Mouse (Mus musculus): ENCODE measurements around the gene Mpi.

The Mpi gene

GRCm38 (mm10) chr9:57552139-57552887 is at the start of gene Mpi:
Mpi (minus strand) TSS chr9:57552763.
- DNase-seq: peak; percentile 54 to 71

DNA sequence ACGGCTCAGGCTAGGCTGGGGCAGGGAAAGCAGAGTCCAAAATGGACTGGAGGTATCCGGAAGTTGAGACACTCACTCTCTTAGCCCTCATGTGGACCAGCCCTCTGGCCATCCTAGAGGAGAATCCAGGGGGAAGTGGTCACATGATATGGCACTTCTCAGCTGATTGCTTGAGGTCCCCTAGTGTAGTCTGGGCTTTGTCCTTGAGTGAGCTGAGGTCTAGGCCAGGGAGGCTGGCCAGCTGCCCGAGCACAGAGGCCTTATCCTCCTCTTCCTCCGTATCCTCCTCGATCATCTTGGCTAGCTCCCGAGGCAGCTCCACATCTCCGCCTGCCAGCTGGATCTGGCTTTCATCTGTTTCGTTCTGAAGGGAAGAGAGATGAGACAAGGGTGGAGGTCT is 49.5 kb upstream of the Mpi start:
- DNase-seq: no peak

DNA sequence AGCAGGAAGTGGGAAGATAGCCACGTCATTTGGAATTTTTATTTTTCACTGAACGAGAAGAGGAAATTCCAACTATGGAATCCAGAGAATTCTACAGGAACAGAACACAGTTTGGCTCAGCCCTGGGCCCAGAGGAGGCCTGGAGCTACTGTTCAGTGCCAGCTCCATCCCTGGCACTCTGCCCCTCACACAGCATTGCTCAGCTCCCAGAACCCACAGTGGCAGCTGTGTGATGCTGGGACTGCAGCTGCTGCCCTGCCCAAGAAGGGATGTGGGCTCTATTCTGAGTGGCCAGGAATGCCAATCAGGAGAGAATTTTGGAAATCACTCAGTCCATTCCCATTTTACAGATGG is 48.8 kb upstream of the Mpi start:
- DNase-seq: no peak

DNA sequence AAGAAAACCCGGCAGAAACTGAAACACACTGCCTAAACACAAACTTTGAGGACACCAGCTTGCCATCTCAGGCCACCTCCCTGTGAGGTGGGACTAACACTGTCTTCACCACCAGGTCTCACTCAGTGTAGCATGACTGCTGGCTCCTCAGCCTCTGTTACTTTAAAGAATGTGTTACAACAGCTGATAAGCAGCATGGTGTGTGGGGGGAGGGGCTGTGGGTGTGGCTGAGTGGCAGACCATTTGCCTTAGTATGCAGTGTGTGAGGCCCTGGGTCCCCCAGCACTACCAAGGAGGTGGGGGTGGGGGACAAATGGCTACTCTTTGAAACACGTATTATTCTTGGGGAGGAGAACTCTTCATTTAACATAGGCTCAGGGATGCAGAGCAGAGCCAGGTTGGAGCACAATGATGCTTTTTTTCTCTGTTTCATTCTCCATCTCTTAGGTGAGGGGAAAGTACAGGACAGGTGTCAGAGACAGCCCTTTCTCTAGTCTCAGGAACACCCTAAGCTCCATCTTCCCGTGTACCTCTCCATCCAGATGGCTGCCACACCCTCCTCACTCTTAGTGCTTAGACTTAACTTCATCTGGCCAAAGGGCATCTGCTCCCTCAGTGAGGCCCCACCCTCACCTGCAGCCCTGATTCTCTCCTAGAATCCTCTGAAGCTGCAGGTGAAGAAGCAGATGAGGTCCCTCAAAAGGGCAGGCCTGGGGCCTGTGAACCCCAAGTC is 48.2 kb upstream of the Mpi start:
- peak in 1 of 2 experiments; percentile 34 for DNase-seq

DNA sequence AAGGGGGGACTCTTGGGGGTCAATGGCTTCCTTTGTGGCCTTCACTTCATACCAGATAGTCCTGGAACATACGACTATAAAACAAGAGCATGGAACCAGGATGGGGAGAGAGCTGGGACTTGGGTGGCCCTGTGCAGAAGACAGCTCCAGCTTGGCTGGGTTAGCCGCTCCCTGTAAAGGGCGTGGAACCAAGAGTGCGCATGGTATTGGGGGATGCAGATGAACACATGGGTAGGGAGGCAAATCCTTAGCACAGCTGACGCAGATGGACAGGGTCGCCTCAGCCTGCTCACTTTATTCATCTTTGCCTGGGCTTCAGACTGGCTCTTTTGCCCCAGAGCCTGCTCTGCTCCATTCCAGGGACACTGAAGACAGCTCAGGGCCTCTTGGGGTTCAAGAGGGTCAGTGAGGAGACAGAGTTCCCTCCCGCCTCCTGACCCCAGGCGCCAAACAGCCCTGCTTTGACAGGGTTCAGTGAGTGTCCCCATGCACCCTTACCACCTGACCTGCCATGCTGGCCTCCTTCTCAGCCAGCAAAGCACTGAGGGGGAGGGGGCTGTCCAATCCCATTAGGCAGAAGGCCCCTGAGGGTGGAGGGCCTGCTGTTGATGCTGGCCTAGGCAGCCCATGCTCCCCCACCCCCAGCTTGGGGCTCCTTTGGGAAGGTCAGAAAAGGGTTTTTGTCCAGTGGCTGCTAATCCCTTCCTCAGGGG is 46.4 kb upstream of the Mpi start:
- peak; percentile 48 to 75 for DNase-seq

DNA sequence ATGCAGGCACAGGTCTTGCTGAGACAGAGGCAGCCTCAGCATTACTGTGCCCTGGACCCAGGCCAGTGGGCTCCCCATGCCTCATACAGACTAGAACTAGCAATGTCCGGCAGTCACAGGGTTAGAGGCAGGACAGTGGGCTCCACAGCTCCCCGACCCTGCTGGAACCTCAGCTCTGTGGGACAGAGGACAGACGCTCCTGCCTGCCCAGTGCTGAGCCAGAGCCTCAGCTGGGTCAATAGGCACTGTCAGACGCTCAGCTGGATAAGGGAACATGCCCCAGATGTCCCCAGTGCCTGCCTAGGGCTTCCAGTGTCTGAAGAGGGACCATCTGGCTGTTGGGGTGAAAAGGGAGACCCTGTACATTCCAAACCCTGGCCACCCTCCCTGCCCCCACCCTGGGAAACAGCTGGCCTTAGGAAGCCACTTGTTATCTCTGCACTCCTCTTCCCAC is 45.4 kb upstream of the Mpi start:
- DNase-seq: peak in 1 of 2 experiments; percentile 39

DNA sequence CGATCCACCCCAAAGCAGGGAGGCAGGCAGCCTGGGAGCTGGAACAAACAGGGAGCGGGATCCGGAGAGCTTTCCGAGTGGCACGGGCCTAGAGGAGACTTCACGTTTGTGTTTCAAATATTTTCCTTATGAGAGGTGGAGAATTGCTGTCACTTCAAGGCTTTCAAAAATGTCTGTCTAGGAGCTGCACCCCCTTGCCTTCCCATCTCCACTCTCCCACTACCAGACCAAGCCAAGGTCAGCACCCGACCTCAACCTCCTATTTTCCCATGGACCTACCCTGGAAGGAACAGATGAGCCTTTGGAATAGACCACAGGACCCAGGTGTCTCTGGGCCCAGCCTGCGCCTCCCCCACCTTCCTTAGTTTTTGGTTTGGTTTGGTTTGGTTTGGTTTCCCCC is 44.7 kb upstream of the Mpi start:
- DNase-seq: no peak

- no peak for DNase-seq
Measured at GRCm38 (mm10) chr9:57594174-57594509, 41.6 kb upstream of the Mpi start.

DNA sequence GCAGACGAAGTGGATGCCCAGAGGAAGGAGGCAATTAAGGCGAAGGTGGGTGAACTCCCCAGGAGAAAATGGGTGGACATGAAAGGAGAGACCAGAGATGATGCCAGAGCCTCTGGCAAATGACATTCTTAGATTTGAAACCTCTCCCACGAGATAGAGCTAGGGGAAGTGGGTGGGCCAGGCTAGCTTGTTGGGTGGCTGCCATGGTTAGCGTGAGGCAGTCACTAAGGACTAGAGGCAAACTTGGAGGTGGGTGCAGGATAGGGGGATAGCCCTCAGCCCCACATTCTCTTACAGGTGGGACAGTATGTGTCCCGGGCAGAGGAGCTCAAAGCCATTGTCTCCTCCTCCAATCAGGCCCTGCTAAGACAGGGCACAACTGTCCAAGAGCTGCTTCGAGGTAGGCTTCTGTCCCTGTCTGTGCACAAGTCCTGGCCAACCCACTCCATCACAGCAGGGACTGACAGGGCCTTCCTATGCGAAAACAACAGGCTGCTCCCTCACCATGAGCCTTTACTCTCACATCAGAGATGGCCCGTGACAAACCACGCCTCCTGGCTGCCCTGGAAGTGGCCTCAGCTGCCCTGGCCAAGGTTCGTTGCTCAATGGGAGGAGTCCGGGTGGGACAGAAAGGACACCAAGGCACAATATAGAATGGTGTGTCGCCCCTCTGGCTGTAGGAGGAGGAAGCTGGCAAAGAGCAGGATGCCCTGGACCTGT is 41.1 kb upstream of the Mpi start:
- DNase-seq: peak; percentile 78 to 82

- DNase-seq: no peak
Measured at GRCm38 (mm10) chr9:57590726-57591125, 38.2 kb upstream of the Mpi start.

- peak; percentile 80 to 83 for DNase-seq
Measured at GRCm38 (mm10) chr9:57589224-57590126, 36.9 kb upstream of the Mpi start, which contains the start of gene Ulk3. Ulk3 (plus strand) TSS chr9:57589452.

GRCm38 (mm10) chr9:57584991-57585390 is 32.4 kb upstream of the Mpi start:
- no peak for DNase-seq

DNA sequence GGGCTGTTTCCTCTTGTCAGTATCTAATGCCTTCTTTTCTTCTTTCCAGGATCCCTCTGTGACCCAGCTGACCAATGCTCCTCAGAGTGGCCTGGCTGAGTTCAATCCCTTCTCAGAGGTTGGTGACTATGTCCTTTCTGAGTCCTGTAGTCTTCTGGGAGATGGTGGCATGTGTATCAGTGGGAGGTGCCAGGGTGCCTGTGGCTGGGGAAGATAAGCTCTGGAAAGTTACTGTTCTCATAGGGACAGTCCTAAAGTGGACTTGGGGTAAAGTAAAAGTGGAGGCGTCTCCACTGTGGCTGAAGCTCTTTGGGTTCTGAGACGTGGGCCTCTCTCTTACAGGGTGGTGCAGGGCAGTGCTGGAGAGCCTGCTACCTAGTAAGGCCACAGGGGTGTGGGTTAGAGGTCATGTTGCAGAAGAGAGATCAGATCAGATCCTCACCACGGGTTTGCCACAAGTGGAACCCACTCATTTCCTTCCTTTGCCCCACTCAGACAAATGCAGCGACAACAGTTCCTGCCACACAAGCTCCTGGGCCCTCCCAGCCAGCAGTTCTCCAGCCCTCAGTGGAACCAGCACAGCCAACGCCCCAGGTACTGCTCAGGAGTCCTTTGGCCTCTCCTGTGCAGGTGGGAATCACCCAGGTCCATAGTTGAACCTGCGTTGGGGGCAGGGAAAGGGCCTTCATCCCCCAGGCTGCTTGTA is 24.7 kb upstream of the Mpi start:
- DNase-seq: no peak

- DNase-seq: no peak
Measured at GRCm38 (mm10) chr9:57575577-57575976, 23.0 kb upstream of the Mpi start.

DNA sequence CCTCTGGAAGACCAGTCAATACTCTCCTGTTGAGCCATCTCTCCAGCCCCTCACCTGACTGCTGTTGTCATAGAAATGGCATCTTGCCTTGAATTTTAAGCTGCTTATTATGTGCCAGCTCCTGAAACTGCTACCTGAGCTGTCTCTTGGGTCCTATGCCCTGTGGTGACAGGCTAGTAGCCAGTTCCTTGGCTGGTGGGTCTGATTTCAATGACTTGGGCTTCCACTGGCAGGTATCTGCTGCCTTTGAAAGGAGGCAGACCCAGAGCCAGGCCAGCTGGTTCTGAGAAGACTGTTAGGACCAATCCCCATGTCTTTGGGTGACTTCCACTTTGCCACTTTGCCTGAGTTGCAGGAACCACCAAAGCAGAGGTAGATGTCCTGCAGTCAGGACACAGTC is 21.8 kb upstream of the Mpi start:
- no peak for DNase-seq

DNA sequence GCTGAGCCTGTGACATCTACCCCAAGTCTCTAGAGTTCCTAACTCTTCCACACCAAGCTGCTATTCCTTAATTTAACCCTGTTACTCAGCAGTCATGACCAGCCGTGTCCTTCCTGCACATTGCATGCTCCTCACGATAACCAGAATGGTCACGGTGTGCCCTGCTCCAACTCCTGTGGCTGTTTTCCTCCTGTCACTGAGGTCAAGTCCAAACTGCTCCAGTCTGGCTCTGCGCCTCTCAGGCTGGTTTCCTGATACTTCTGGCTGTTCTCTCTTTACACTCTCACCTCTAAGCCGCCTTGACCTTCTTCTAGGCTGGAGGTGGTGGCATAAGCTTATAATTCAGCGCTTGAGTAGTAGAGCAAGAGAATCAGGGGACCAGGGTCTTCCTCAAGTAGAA is 15.9 kb upstream of the Mpi start:
- DNase-seq: peak; percentile 54 to 68

- DNase-seq: peak; percentile 80 to 90
Measured at GRCm38 (mm10) chr9:57566846-57567245, 14.3 kb upstream of the Mpi start.

DNA sequence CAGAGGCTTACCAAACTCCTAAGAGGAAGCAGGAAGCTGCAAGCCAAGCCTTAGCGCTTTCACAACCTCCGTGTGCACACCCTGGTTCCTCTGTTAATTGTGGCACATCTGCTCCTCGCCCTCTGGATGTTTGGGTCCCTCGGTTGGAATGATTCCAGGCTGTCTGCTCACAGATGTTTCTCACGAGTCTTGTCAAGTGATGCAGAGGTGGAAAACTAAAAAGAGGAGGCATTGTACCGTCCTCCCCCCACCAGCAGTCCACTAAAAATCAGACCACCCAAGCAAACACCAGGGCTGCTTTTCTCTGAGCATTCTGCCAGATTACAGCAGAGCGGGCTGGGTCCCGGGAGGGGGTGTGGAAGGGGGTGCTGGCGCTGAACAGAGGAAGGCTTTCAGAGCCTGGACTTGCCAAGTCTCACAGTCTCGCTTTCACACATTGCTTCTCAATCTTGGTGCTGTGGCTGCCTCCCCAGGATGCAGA is 13.2 kb upstream of the Mpi start:
- no peak for DNase-seq

GRCm38 (mm10) chr9:57564609-57565008 is 12.0 kb upstream of the Mpi start:
- DNase-seq: peak; percentile 61 to 87

DNA sequence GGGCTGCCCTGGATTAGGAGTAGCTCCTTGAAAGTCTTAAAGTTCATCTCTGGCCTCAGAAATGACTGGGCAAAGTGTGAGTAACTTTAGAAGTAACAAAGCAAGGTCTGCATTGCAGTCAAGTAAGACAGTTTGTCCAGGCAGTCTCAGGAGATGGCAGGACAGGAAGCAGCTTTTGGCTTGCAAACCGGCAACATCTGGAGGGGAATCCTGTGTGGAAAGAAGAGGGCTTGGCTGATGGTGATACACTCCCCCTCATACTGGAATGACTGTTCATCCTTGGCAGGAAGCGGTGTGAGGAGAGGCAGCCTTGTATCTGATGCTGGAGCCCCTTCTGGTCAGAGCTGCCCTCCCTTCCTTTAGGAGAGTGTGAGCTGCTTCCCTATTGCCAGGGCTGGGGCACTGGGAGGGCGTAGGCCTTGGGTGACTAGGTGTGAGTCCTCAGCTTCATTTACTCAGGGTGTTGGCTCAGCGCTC is 10.4 kb upstream of the Mpi start:
- peak; percentile 53 to 68 for DNase-seq

- DNase-seq: peak; percentile 74 to 81
Measured at GRCm38 (mm10) chr9:57561711-57562099, 9.1 kb upstream of the Mpi start.

All from kidney, adult 8-10 months (tissue).